Mouse (Mus musculus) forebrain, embryonic 14.5 days (tissue): ENCODE results near the gene Abca1. TPM values are rescaled to one million over a fixed set of nuclear protein-coding genes. Genes with fewer than 3 reads are reported as not detected.

Experiments used
- ATAC-seq: fragments of 200-750 bp; cut with Nextera tagmentation; 2 replicates; pipeline ENCODE4 v1.8.0; 2017; ENCODE audit warnings: mild to moderate bottlenecking, moderate library complexity
- DNase-seq: peaks from one replicate; pipeline ENCODE4 v3.0.0-alpha.2; 2015; ENCODE audit warnings: low spot score
- H3K27ac ChIP-seq: fragments of 300-500 bp; sonication (generic); 2 replicates; pipeline ENCODE4 v1.5.1; 2014; ENCODE audit warnings: low read depth, mild to moderate bottlenecking, control low read depth, low read length, moderate library complexity
- H3K27me3 ChIP-seq: fragments of 300-500 bp; sonication (generic); replicated peaks from 2 replicates; pipeline ENCODE4 v1.6.1; 2014; ENCODE audit warnings: low read length, control low read depth, mixed read lengths; ENCODE audit not compliant: control insufficient read depth, insufficient read depth
- H3K36me3 ChIP-seq: fragments of 300-500 bp; sonication (generic); 2 replicates; pipeline ENCODE4 v1.6.1; 2014; ENCODE audit warnings: low read length, control low read depth; ENCODE audit not compliant: control insufficient read depth, insufficient read depth
- H3K4me1 ChIP-seq: fragments of 300-500 bp; sonication (generic); 2 replicates; pipeline ENCODE4 v1.6.1; 2014; ENCODE audit warnings: antibody characterized with exemption, low read length, control low read depth; ENCODE audit not compliant: control insufficient read depth, insufficient read depth
- H3K4me2 ChIP-seq: fragments of 300-500 bp; sonication (generic); 2 replicates; pipeline ENCODE4 v1.6.1; 2014; ENCODE audit warnings: mild to moderate bottlenecking, control low read depth, low read length
- H3K4me3 ChIP-seq: fragments of 300-500 bp; sonication (generic); 2 replicates; pipeline ENCODE4 v1.5.1; 2014; ENCODE audit warnings: low read depth, low read length, control low read depth
- H3K9ac ChIP-seq: fragments of 300-500 bp; sonication (generic); 2 replicates; pipeline ENCODE4 v1.6.1; 2014; ENCODE audit warnings: mild to moderate bottlenecking, low read length, control low read depth, moderate library complexity
- H3K9me3 ChIP-seq: fragments of 300-500 bp; sonication (generic); replicated peaks from 2 replicates; pipeline ENCODE4 v1.6.1; 2016; ENCODE audit warnings: low read length, control low read depth, mixed read lengths; ENCODE audit not compliant: control insufficient read depth
- WGBS: fragments of 180-500 bp; shearing (Covaris S2); extraction: QIAGEN DNeasy Blood & Tissue Kit; methylation state at CpG from one replicate; pipeline ENCODE4 v1.1.7; 2014; 5-methylcytosine and 5-hydroxymethylcytosine counted together
- polyA plus RNA-seq: library from polyadenylated mRNA; unstranded; fragments of >200 nt; fragmentation: Nextera tagmentation; extraction: Ambion mirVana; gene quantifications from 2 replicates; pipeline ENCODE4 v1.2.1, GENCODE M21; 2014

Gene Abca1
- polyA plus RNA-seq, 1 experiment from 2014 or later = 9.6 TPM

GRCm38 (mm10) chr4:53009871-53010270 is 149.8 kb downstream of the Abca1 start:
- Histone ChIP-seq H3K27ac (no peak overlapping the region), H3K4me1 (no peaks in the 10 kb centered on the region), H3K9ac (no peak overlapping the region), H3K27me3 (no peaks in the 10 kb centered on the region), H3K4me2 (no peak overlapping the region), H3K36me3 (peaks cover under 1% of the 10 kb centered on the region; the same call in 1 of the 2 replicates), H3K9me3 (no peaks in the 10 kb centered on the region), H3K4me3 (no peak overlapping the region)
- WGBS = 96% methylated on average over 4 of the region's 4 CpGs
- DNase-seq = no peak
- no peak for ATAC-seq

DNA sequence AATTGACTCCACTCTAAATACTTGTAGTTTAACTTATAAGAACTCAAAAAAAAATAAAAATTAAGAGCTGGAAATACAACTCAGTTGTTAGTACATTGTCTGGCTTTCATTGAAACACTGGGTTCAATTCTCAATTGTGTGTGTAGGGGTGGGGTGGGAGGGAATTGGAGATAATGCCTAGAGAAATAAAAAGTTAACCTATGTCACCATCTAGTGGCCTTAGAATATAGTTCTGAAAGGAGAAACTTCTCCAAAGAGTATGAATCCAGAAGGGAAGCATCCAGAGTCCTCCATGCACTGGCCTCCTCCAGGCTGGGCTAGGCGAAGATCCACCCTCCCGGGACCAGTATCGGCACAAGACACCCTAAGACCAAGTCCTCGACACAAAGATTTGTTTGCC is 150.5 kb downstream of the Abca1 start:
- no peak overlapping the region for H3K9ac ChIP-seq
- no peak overlapping the region for H3K4me3 ChIP-seq
- H3K4me1 ChIP-seq = no peaks in the 10 kb centered on the region
- 74% methylated on average over 4 of the region's 4 CpGs for WGBS
- H3K36me3 ChIP-seq = no peaks in the 10 kb centered on the region
- H3K9me3 ChIP-seq = no peaks in the 10 kb centered on the region
- H3K27me3 ChIP-seq = no peaks in the 10 kb centered on the region
- H3K27ac ChIP-seq = no peak overlapping the region
- no peak overlapping the region for H3K4me2 ChIP-seq
- DNase-seq (peak; percentile 67), ATAC-seq (no peak)

DNA sequence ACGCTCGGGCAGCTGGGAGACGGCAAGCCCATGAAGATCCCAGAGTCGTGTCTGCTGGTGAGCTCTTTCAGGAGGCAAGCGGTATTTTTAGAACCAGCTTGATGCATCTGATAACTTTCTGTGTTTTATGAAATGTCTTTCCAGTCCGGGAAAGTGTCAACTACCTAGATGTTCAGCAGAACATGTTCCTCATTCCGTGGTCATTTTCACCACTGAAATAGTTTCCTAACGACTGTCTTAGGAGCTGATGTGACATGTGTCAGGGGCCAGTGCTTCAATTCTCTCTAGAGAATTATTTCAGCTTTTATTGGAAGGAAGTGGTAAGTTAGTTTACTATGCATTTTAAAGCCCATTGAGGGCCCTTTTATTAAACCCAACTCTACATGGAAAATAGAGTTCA is 159.5 kb downstream of the Abca1 start:
- Histone ChIP-seq H3K4me1 (no peaks in the 10 kb centered on the region), H3K4me2 (no peak overlapping the region), H3K4me3 (no peak overlapping the region), H3K9ac (no peak overlapping the region), H3K27ac (no peak overlapping the region), H3K27me3 (no peaks in the 10 kb centered on the region), H3K36me3 (no peaks in the 10 kb centered on the region), H3K9me3 (no peaks in the 10 kb centered on the region)
- 92% methylated on average over 8 of the region's 8 CpGs for WGBS
- DNase-seq (no peak), ATAC-seq (no peak)

GRCm38 (mm10) chr4:52999449-52999848 is 160.2 kb downstream of the Abca1 start:
- no peaks in the 10 kb centered on the region for H3K4me1 ChIP-seq
- no peak overlapping the region for H3K27ac ChIP-seq
- H3K4me2 ChIP-seq = no peak overlapping the region
- WGBS = 94% methylated on average over 6 of the region's 6 CpGs
- ATAC-seq (no peak), DNase-seq (no peak)
- no peaks in the 10 kb centered on the region for H3K9me3 ChIP-seq
- H3K36me3 ChIP-seq = no peaks in the 10 kb centered on the region
- no peak overlapping the region for H3K4me3 ChIP-seq
- H3K27me3 ChIP-seq = no peaks in the 10 kb centered on the region
- H3K9ac ChIP-seq = no peak overlapping the region

- DNase-seq (peak; percentile 23), ATAC-seq (0 out of 2 replicates have a peak, but pooled peaks have one; percentile 23)
- no peaks in the 10 kb centered on the region for H3K36me3 ChIP-seq
- no peak within 1 kb of the TSS for H3K27ac ChIP-seq
- no peaks in the 10 kb centered on the region for H3K9me3 ChIP-seq
- 23% methylated on average over 12 of the region's 12 CpGs for WGBS
- no peak within 1 kb of the TSS for H3K4me3 ChIP-seq
- no peaks in the 10 kb centered on the region for H3K4me1 ChIP-seq
- H3K4me2 ChIP-seq = peak within 1 kb of the TSS; percentile 36
- peak within 1 kb of the TSS; percentile 37 for H3K9ac ChIP-seq
- H3K27me3 ChIP-seq = no peaks in the 10 kb centered on the region
Measured at GRCm38 (mm10) chr4:52989248-52989647, 170.4 kb downstream of the Abca1 start, which contains the start of gene Nipsnap3a. Nipsnap3a (plus strand) TSS chr4:52989272.

GRCm38 (mm10) chr4:52986266-52986665 is 173.4 kb downstream of the Abca1 start:
- no peaks in the 10 kb centered on the region for H3K27me3 ChIP-seq
- DNase-seq (peak; percentile 4), ATAC-seq (no peak)
- H3K36me3 ChIP-seq = no peaks in the 10 kb centered on the region
- H3K4me1 ChIP-seq = no peaks in the 10 kb centered on the region
- no peak overlapping the region for H3K4me2 ChIP-seq
- H3K27ac ChIP-seq = no peak overlapping the region
- H3K9ac ChIP-seq = no peak overlapping the region
- H3K4me3 ChIP-seq = no peak overlapping the region
- 86% methylated on average over 2 of the region's 2 CpGs for WGBS
- no peaks in the 10 kb centered on the region for H3K9me3 ChIP-seq

DNA sequence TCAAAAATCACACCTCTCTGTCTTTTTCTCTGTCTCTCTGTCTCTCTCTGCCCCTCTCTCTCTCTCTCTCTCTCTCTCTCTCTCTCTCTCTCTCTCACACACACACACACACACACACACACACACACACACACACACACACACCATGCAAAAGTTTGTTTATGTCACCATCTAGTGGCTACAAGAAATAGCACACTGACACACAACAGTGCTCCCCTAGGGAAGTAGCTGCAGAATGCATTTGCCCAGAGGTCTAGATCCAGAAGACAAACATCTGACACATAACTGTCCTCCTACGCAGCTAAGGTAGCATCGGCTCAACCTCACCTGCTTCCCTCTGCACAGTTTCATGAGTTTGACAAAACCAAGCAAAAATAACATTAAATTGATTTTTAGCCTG is 174.5 kb downstream of the Abca1 start:
- 76% methylated on average over 2 of the region's 2 CpGs for WGBS
- ATAC-seq = peak; percentile 44; the same call in 1 of the 2 replicates

More for the DNA sequence above, 174.5 kb downstream of the Abca1 start:
- H3K4me2 ChIP-seq = no peak overlapping the region
- H3K27ac ChIP-seq = no peak overlapping the region
- H3K27me3 ChIP-seq = no peaks in the 10 kb centered on the region
- peak; percentile 55 for DNase-seq
- H3K9me3 ChIP-seq = no peaks in the 10 kb centered on the region
- no peaks in the 10 kb centered on the region for H3K4me1 ChIP-seq
- no peaks in the 10 kb centered on the region for H3K36me3 ChIP-seq
- H3K9ac ChIP-seq = no peak overlapping the region
- H3K4me3 ChIP-seq = no peak overlapping the region

Other genes with a start within 250 kb of the Abca1 start
- not detected in 2 replicates for gene Olfr272, start 240.7 kb downstream of the Abca1 start, polyA plus RNA-seq
- not detected in 2 replicates for gene Olfr270, start 195.3 kb downstream of the Abca1 start, polyA plus RNA-seq
- gene Nipsnap3a, start 170.6 kb downstream of the Abca1 start, polyA plus RNA-seq = not detected in 2 replicates
- gene Nipsnap3b, start 148.0 kb downstream of the Abca1 start, polyA plus RNA-seq = 173 and 182 TPM in 2 replicates